Mouse (Mus musculus) forebrain, embryonic 10.5 days (tissue): ENCODE data around the gene Aff4. TPM values are rescaled to one million over a fixed set of nuclear protein-coding genes. Genes with fewer than 3 reads are reported as not detected.

ENCODE experiments used
- DNase-seq: peaks from one replicate; pipeline ENCODE4 v3.0.0-alpha.2; 2017; ENCODE audit warnings: low spot score; ENCODE audit errors: extremely low spot score
- H3K27ac ChIP-seq: fragments of 300-500 bp; sonication (generic); 2 replicates; pipeline ENCODE4 v1.5.1; 2016; ENCODE audit warnings: mild to moderate bottlenecking
- H3K27me3 ChIP-seq: fragments of 300-500 bp; sonication (generic); 2 replicates; pipeline ENCODE4 v1.6.1; 2016; ENCODE audit warnings: mild to moderate bottlenecking; ENCODE audit not compliant: poor library complexity, severe bottlenecking
- H3K36me3 ChIP-seq: fragments of 300-500 bp; sonication (generic); replicated peaks from 2 replicates; pipeline ENCODE4 v1.6.1; 2016; ENCODE audit warnings: mild to moderate bottlenecking, moderate library complexity
- H3K4me1 ChIP-seq: fragments of 300-500 bp; sonication (generic); 2 replicates; pipeline ENCODE4 v1.6.1; 2016
- H3K4me3 ChIP-seq: fragments of 300-500 bp; sonication (generic); 2 replicates; pipeline ENCODE4 v1.5.1; 2016; ENCODE audit warnings: mild to moderate bottlenecking, moderate library complexity
- H3K9me3 ChIP-seq: fragments of 300-500 bp; sonication (generic); 2 replicates; pipeline ENCODE4 v1.6.1; 2016; ENCODE audit warnings: mild to moderate bottlenecking, moderate library complexity
- whole genome bisulfite sequencing: fragments of 180-500 bp; shearing (Covaris S2); methylation state at CpG from one replicate; pipeline ENCODE4 v1.1.7; 2016; 5-methylcytosine and 5-hydroxymethylcytosine counted together
- polyA plus RNA-seq: library from polyadenylated mRNA; unstranded; fragments of >200 nt; fragmentation: Nextera tagmentation; extraction: Ambion mirVana; gene quantifications from 2 replicates; pipeline ENCODE4 v1.2.1, GENCODE M21; 2016

The Aff4 gene
- polyA plus RNA-seq, 1 experiment from 2014 or later = 31.5 TPM

- Histone ChIP-seq H3K9me3 (no peaks in the 10 kb centered on the region), H3K4me3 (no peak overlapping the region), H3K27ac (no peak overlapping the region), H3K27me3 (no peaks in the 10 kb centered on the region), H3K36me3 (no peaks in the 10 kb centered on the region), H3K4me1 (0 out of 2 replicates have a peak, but pooled peaks cover 6% of the 10 kb centered on the region)
- 59% methylated on average over 2 of the region's 2 CpGs for WGBS
- DNase-seq = no peak
Measured at GRCm38 (mm10) chr11:53345738-53346137, 4.9 kb upstream of the Aff4 start.

DNA sequence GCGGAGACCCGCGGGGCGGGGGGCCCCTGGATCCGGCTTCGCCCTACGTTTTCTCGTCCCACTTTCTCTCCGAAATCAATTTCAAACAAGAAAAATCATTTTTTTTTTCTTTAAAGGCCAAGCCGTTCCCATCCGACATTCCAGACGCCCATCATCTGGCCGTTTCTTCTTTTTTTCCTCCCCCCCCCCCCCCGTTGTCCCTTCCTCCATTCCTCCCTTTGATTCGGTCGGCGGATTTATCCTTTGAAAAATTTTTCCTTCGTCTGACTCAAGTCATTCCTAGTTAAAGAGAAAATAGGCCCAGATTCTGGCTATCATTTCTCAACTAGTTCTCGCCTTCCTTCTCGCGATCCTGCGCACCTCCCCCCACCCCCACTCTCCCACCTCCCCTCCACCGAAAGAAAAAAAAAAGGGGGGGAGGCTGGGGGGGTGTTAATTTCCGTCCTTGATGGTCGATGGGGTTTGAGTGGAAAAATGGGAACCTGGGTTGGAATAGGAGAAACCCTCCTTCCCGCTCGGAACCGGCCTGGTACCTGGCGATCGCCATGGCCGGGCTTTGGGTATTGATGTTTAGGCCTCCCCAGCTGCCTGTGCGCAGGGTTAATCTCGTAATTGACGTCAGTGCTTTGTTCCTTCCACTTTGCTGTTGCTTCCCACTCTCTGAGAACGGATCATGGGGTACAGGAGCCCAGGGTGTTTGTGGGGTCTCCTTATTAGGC, 750 bp downstream of the Aff4 start:
- H3K4me3 ChIP-seq = peak overlapping the region; percentile 93
- WGBS = under 1% methylated on average over 35 of the region's 35 CpGs

GRCm38 (mm10) chr11:53351943-53352590, 1.4 kb downstream of the Aff4 start:
- no peaks in the 10 kb centered on the region for H3K9me3 ChIP-seq
- 6% methylated on average over 14 of the region's 14 CpGs for WGBS
- peak overlapping the region; percentile 93 for H3K4me3 ChIP-seq
- peaks cover 11% of the 10 kb centered on the region for H3K4me1 ChIP-seq
- H3K27ac ChIP-seq = peak overlapping the region; percentile 98
- no peaks in the 10 kb centered on the region for H3K27me3 ChIP-seq
- H3K36me3 ChIP-seq = peaks cover 29% of the 10 kb centered on the region
- no peak for DNase-seq

More for the DNA sequence above, 750 bp downstream of the Aff4 start:
- peak overlapping the region; percentile 98 for H3K27ac ChIP-seq
- DNase-seq = peak; percentile 71
- peaks cover 11% of the 10 kb centered on the region for H3K4me1 ChIP-seq
- H3K27me3 ChIP-seq = no peaks in the 10 kb centered on the region
- H3K9me3 ChIP-seq = no peaks in the 10 kb centered on the region
- H3K36me3 ChIP-seq = peaks cover 22% of the 10 kb centered on the region

GRCm38 (mm10) chr11:53358504-53359155, 8.0 kb downstream of the Aff4 start:
- Histone ChIP-seq H3K4me1 (no peaks in the 10 kb centered on the region), H3K4me3 (no peak overlapping the region), H3K9me3 (no peaks in the 10 kb centered on the region), H3K27ac (no peak overlapping the region), H3K27me3 (no peaks in the 10 kb centered on the region), H3K36me3 (peaks cover 64% of the 10 kb centered on the region)
- 95% methylated on average over 5 of the region's 5 CpGs for WGBS
- no peak for DNase-seq

DNA sequence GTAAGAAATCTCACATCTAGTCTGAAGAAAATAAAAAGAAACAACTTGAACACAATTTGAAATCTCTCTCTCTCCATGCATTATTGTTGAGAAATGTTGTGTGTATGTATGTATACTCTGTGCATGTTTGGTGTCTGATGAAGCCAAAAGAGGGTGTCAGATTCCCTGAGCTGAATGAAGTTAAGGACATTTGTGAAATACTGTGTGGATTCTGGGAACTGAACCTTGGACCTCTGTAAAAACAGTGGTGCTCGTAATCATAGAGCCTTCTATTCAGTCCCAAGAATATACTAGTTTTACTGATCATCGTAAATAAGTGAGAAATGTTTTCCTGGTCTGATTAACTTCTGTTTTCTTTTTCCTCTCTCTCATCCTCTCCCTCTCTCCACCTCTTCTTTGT, 16.4 kb downstream of the Aff4 start:
- 98% methylated on average over 2 of the region's 2 CpGs for WGBS
- no peaks in the 10 kb centered on the region for H3K9me3 ChIP-seq
- peaks cover 54% of the 10 kb centered on the region for H3K36me3 ChIP-seq

GRCm38 (mm10) chr11:53378918-53379317, 28.3 kb downstream of the Aff4 start:
- WGBS = 89% methylated on average over 1 of the region's 1 CpGs
- Histone ChIP-seq H3K27ac (no peak overlapping the region), H3K9me3 (no peaks in the 10 kb centered on the region), H3K4me1 (no peaks in the 10 kb centered on the region), H3K4me3 (no peak overlapping the region), H3K36me3 (peaks cover 83% of the 10 kb centered on the region), H3K27me3 (no peaks in the 10 kb centered on the region)
- DNase-seq = no peak

More for the DNA sequence above, 16.4 kb downstream of the Aff4 start:
- Histone ChIP-seq H3K27me3 (no peaks in the 10 kb centered on the region), H3K27ac (no peak overlapping the region), H3K4me1 (no peaks in the 10 kb centered on the region), H3K4me3 (no peak overlapping the region)
- DNase-seq = no peak

GRCm38 (mm10) chr11:53383758-53384428, 33.3 kb downstream of the Aff4 start:
- H3K9me3 ChIP-seq = no peaks in the 10 kb centered on the region
- 93% methylated on average over 2 of the region's 2 CpGs for WGBS
- H3K4me1 ChIP-seq = no peaks in the 10 kb centered on the region
- no peak for DNase-seq
- peaks cover 83% of the 10 kb centered on the region for H3K36me3 ChIP-seq
- no peak overlapping the region for H3K27ac ChIP-seq
- H3K27me3 ChIP-seq = no peaks in the 10 kb centered on the region
- H3K4me3 ChIP-seq = no peak overlapping the region

DNA sequence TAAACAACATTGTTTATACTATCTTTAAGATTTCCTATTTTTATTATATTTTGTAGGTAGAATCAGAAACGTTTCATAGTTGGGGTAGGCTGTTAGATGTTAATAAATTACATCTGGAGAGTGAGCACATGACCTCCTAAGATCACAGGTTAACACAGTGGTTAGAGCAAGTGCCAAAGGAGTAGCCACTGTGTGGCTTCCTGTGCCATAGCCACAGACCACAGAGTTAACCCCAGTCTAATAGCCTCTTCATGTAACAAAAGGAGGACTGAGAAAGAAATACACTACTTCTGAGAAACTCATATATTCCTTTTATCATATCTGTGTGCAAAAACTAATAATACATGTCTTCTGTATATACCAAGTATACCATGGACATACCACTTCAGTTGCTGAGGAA, 43.2 kb downstream of the Aff4 start:
- H3K36me3 ChIP-seq = peaks cover 88% of the 10 kb centered on the region
- no peak for DNase-seq
- WGBS = 92% methylated on average over 1 of the region's 1 CpGs
- H3K4me3 ChIP-seq = no peak overlapping the region
- no peaks in the 10 kb centered on the region; the same call in 1 of the 2 replicates for H3K9me3 ChIP-seq
- H3K27ac ChIP-seq = no peak overlapping the region
- no peaks in the 10 kb centered on the region for H3K4me1 ChIP-seq
- no peaks in the 10 kb centered on the region for H3K27me3 ChIP-seq

GRCm38 (mm10) chr11:53403638-53404037, 53.0 kb downstream of the Aff4 start:
- Histone ChIP-seq H3K4me3 (no peak overlapping the region), H3K36me3 (peaks cover 97% of the 10 kb centered on the region), H3K9me3 (no peaks in the 10 kb centered on the region), H3K27me3 (no peaks in the 10 kb centered on the region), H3K27ac (no peak overlapping the region), H3K4me1 (no peaks in the 10 kb centered on the region)
- DNase-seq = no peak
- WGBS = 90% methylated on average over 1 of the region's 1 CpGs

- no peak overlapping the region for H3K27ac ChIP-seq
- H3K36me3 ChIP-seq = peaks cover 97% of the 10 kb centered on the region
- no peak for DNase-seq
- no peaks in the 10 kb centered on the region for H3K27me3 ChIP-seq
- H3K4me1 ChIP-seq = no peaks in the 10 kb centered on the region
- H3K9me3 ChIP-seq = no peaks in the 10 kb centered on the region
- H3K4me3 ChIP-seq = no peak overlapping the region
Measured at GRCm38 (mm10) chr11:53411738-53412137, 61.1 kb downstream of the Aff4 start.

- Histone ChIP-seq H3K36me3 (peaks cover 98% of the 10 kb centered on the region), H3K9me3 (no peaks in the 10 kb centered on the region), H3K4me3 (no peak overlapping the region), H3K27ac (no peak overlapping the region), H3K4me1 (no peaks in the 10 kb centered on the region), H3K27me3 (no peaks in the 10 kb centered on the region)
- no peak for DNase-seq
- WGBS = 98% methylated on average over 4 of the region's 4 CpGs
Measured at GRCm38 (mm10) chr11:53413871-53414270, 63.2 kb downstream of the Aff4 start.

GRCm38 (mm10) chr11:53418048-53418447, 67.4 kb downstream of the Aff4 start:
- Histone ChIP-seq H3K36me3 (peaks cover 86% of the 10 kb centered on the region), H3K27me3 (no peaks in the 10 kb centered on the region), H3K4me1 (no peaks in the 10 kb centered on the region), H3K9me3 (no peaks in the 10 kb centered on the region), H3K27ac (no peak overlapping the region), H3K4me3 (no peak overlapping the region)
- DNase-seq = no peak
